Mouse (Mus musculus): ENCODE measurements around the gene Pom121l2. TPM values are rescaled to one million over a fixed set of nuclear protein-coding genes. Genes with fewer than 3 reads are reported as not detected.

The Pom121l2 gene
- 0.32 to 0.78 TPM in 2 of 3 replicates, not detected in the other for total RNA-seq (2017)

DNA sequence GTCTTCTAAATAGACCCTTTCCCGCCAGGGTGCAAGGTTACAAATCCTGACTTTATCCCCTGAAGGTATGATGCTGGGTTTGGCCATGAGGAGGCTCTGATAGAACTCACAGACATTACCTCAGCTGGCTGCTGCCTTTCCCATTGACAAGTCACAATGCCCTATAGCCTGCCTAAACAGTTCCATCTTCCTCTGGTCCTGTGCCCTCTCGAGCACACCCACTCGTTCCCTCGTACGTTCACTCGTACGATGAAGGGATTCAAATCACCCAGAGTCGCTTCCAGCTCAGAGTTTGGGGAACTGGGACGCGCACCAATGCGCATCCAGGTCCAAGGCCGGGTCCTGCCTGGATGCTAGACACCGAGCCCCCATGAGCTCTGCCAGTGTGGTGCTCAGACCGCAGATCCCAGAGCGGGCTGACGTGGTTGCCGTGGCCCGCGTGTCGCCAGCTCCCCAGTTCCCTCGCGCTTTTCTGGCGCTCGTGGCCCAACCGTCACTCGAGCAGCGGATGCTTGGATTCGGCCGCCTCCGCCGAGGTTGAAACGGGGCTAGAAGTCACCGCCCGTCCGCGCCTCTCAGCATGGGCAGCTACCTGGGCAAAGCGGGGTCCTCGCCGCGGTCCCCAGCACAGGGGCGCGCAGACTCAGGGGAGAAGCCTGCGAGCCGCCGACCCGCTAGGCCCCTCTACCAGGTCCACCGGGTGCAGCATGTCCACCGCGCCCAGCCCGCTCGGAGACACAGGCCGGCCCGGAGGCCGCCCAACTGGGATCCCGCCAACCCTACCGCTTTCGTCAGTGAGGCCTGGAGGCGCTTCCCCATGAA, at the start of gene Pom121l2:
Pom121l2 (plus strand) TSS at position 214 of the 822 bp plus-strand sequence.
- 0 out of 2 replicates have a peak, but pooled peaks have one; percentile 41 for ATAC-seq (replicated peaks; ENCODE audit: insufficient number of reproducible peaks, low FRiP score, low TSS enrichment, poor library complexity, severe bottlenecking)

DNA sequence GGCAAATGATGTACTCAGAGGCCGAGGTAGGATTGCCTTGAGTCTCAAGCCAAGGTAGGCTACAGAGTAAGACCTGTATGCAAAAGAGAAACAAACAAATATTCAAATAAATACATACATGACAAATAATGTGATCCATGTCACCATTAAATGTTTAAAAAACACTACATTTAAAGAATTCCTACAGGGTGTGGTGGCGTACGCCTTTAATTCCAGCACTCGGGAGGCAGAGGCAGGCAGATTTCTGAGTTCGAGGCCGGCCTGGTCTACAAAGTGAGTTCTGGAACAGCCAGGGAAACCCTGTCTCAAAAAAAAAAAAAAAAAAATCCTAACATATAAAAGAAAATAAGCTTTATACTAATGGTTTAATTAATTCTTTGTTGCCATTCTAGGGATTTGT, 49.3 kb upstream of the Pom121l2 start:
- no peak for ATAC-seq (replicated peaks; ENCODE audit: insufficient number of reproducible peaks, low FRiP score, low TSS enrichment, poor library complexity, severe bottlenecking)

GRCm38 (mm10) chr13:21933626-21934548, 47.1 kb upstream of the Pom121l2 start:
- no peak for ATAC-seq (replicated peaks; ENCODE audit: insufficient number of reproducible peaks, low FRiP score, low TSS enrichment, poor library complexity, severe bottlenecking)

DNA sequence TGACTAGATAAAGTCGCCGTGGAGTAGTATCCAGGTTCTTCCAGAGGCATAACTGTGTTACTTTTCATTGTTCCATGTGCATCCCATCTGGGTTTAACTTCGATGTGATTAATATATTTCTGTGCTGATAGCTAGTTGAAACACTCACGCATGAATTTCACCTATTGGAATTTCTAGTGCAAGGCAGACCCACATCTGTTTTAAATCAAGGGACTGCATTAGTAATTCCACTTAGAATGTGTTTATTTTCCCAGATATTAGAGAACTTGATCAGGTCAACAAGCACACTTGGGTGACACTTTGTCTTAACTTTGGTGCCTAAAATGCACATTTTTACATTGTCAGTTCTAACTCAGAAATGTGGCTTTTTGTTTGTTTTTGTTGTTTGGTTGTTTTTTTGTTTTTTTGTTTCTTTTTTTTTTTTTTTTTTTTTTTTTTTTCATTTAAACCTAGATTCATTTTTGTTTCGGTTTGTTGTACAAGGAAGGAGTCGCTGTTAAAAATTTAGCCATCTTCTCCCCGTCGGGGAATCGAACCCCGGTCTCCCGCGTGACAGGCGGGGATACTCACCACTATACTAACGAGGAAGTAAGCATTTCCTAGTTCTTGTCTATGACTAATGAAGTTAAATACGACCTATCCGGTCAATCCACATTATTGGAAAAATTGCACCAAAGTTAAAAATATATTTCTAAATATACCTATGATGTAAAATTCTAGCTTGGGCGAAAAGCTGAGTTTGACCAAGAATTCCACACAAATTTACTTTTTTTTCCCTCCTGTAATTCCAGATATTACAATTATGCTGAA, 45.8 kb upstream of the Pom121l2 start:
- ATAC-seq (replicated peaks; ENCODE audit: insufficient number of reproducible peaks, low FRiP score, low TSS enrichment, poor library complexity, severe bottlenecking): 0 out of 2 replicates have a peak, but pooled peaks have one; percentile 34

DNA sequence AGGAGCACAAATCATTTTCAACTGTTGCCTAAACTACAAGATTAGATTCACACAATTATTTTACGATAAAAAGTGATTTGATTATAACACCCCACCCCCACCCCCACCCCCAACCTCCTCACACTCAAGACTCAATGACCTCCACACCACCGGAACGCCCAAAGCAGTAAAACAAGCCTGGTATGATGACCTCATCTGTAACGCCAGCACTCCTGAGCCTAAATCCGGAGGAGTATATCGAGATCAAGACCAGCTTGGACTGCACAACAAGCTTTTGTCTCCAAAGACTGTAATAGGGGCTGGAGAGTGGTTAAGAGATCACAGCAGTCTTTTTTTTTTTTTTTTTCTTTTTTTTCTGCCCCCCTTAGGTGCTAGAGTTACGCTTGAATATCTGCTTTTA, 45.2 kb upstream of the Pom121l2 start:
- ATAC-seq (replicated peaks; ENCODE audit: insufficient number of reproducible peaks, low FRiP score, low TSS enrichment, poor library complexity, severe bottlenecking): no peak

DNA sequence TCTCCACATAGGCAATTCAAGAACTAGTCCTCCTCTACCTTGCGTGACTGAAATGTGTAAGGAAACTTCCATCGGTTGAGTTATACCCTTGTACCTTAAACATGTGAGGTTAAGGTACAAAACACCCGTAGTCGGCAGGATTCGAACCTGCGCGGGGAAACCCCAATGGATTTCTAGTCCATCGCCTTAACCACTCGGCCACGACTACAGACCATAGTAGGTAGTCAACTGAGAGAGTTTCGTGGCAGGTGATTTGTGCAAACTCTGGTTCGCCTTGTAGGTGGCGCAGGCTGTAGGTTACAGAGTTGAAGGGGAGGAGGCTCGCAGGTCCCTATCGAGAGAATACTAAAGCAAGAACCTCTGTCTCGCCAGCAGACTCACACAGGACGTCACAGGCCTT, 44.0 kb upstream of the Pom121l2 start:
- no peak for ATAC-seq (replicated peaks; ENCODE audit: insufficient number of reproducible peaks, low FRiP score, low TSS enrichment, poor library complexity, severe bottlenecking)

GRCm38 (mm10) chr13:21940213-21940612, 40.8 kb upstream of the Pom121l2 start:
- peak; percentile 87 for ATAC-seq (replicated peaks; ENCODE audit: insufficient number of reproducible peaks, low FRiP score, low TSS enrichment, poor library complexity, severe bottlenecking)

GRCm38 (mm10) chr13:21940811-21941321, 40.1 kb upstream of the Pom121l2 start:
- 0 out of 2 replicates have a peak, but pooled peaks have one; percentile 23 for ATAC-seq (replicated peaks; ENCODE audit: insufficient number of reproducible peaks, low FRiP score, low TSS enrichment, poor library complexity, severe bottlenecking)

DNA sequence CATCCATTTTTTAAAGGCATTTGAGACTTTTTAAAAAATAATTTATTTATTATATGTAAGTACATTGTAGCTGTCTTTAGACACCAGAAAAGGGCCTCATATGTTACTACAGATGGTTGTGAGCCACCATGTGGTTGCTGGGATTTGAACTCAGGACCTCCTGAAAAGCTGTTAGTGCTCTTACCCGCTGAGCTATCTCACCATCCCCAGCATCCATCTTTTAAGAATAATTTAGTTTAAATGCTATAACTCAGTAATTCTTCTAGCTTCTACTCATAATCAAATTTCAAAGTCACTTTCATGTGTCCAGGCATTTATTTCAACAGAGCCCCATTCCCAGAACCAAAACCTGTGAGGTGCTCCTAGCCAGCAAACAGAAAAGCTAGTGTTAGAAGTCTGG, 37.4 kb upstream of the Pom121l2 start:
- ATAC-seq (replicated peaks; ENCODE audit: insufficient number of reproducible peaks, low FRiP score, low TSS enrichment, poor library complexity, severe bottlenecking): no peak

- ATAC-seq (replicated peaks; ENCODE audit: insufficient number of reproducible peaks, low FRiP score, low TSS enrichment, poor library complexity, severe bottlenecking): peak; percentile 22; the same call in 1 of the 2 replicates
Observed at GRCm38 (mm10) chr13:21944592-21944925, 36.4 kb upstream of the Pom121l2 start.

GRCm38 (mm10) chr13:21944926-21945740, 35.9 kb upstream of the Pom121l2 start, which contains the start of gene Zfp184:
Gene Zfp184, plus strand, starts transcription at chr13:21945094.
- ATAC-seq (replicated peaks; ENCODE audit: insufficient number of reproducible peaks, low FRiP score, low TSS enrichment, poor library complexity, severe bottlenecking): peak; percentile 47

GRCm38 (mm10) chr13:21969269-21969668, 11.7 kb upstream of the Pom121l2 start:
- no peak for ATAC-seq (replicated peaks; ENCODE audit: insufficient number of reproducible peaks, low FRiP score, low TSS enrichment, poor library complexity, severe bottlenecking)

- no peak for ATAC-seq (replicated peaks; ENCODE audit: insufficient number of reproducible peaks, low FRiP score, low TSS enrichment, poor library complexity, severe bottlenecking)
Observed at GRCm38 (mm10) chr13:21969816-21970215, 11.2 kb upstream of the Pom121l2 start.

DNA sequence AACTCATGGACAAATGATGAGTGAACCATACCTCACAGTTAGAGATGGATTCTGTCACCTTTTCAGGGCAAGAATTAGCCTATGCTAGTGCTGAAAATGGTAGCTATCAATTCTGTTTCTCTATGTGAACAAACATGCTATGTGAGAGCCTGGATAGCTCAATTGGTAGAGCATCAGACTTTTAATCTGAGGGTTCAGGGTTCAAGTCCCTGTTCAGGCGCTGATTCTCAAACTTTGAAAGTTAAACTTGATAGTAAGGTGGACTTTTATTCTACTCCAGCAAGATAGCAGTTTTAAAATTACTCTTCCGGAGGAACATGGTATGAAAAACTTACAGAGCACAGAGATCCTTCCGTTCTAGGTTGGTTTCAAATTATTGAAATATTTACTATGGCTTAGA, 9.4 kb upstream of the Pom121l2 start:
- no peak for ATAC-seq (replicated peaks; ENCODE audit: insufficient number of reproducible peaks, low FRiP score, low TSS enrichment, poor library complexity, severe bottlenecking)

DNA sequence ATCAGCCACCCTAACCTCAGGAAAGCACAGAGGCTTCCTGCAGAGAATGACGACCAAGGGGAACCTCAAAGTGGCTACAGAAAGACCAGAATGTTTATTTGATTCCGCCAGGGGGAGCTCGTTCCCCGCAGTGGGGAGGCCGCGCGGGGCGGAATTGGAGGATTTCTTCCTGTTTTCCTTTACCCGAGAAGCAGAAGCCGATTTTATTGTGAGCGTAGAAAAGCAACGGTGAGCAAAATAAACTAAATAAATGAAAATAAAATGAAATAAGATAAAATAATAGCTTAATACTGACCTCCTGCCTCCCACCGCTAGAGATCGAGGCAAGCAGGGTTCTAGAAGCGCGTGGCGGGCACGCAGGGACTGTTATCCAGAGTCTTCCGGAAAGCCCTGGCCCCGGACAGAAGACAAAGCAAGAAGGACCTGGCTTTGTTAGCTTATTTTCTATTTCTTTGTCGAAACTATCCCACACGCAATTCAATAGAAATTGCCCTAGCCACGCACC, 6.7 kb upstream of the Pom121l2 start:
- peak; percentile 91 for ATAC-seq (replicated peaks; ENCODE audit: insufficient number of reproducible peaks, low FRiP score, low TSS enrichment, poor library complexity, severe bottlenecking)

DNA sequence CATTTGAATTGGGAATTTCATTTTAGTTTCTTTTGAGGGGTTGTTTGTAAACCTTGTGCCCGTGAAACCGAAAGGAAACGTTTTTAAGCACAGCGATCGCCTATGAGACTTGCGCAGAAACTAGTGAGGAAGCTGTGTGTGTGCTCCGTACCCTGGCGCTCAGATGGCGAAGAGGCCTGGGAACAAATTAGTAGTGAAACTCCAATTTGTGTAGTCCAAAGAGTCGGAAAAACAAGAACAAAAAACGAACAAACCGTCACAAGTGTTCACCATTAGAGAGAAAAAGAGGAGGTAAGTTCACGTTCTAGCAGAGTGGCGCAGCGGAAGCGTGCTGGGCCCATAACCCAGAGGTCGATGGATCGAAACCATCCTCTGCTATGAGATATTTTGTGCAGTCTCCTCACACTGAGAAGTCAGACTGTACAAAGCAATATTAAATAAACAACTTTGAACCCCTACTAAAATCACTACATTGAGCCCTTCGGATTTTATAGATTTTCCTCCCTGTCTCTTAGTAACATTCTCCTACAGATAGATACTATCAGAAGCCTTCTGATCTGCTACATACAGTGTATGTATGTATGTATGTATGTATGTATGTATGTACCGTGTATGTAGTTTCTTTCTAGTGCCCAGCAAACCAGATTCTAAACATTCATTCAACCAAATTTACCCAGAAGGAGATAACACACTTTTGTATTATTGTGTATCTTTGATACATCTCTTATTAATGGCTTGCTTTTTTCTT, 6.1 kb upstream of the Pom121l2 start:
- ATAC-seq (replicated peaks; ENCODE audit: insufficient number of reproducible peaks, low FRiP score, low TSS enrichment, poor library complexity, severe bottlenecking): peak; percentile 56

- no peak for ATAC-seq (replicated peaks; ENCODE audit: insufficient number of reproducible peaks, low FRiP score, low TSS enrichment, poor library complexity, severe bottlenecking)
Observed at GRCm38 (mm10) chr13:21981803-21982193, 804 bp downstream of the Pom121l2 start.

Data from monocyte, adult 5-6 weeks (primary cell).